Mouse (Mus musculus) cerebellum, postnatal 36 days (tissue): ENCODE measurements around the gene Gadl1.

Experiments used
- DNase-seq, 2 experiments: peaks; one replicate each; pipeline ENCODE4 v3.0.0; 2021 to 2022; ENCODE audit warnings: mixed read lengths in 2 of 2

Gadl1 gene

DNA sequence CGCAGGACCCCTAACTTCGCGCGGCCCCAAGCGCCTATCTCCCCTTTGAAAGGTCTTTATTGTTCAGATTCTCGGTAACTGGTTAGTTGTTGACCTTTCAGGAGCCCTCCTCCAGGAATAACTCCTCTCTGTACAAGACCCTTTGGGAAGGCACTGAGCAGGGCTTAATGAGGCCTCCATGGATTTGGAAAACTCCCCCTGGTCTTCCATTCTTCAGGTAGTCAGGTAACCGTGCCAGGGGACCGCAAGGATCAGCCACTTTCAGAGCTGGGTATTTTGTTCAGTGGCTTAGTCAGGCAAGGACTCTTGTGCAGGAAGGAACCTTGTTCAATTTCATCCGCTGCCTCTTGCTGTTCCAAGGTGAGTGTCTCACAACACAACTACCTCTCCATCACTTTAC, at the start of gene Gadl1:
Gadl1 (plus strand) TSS at position 301 of the 400 bp plus-strand sequence.
- DNase-seq, result no peak

DNA sequence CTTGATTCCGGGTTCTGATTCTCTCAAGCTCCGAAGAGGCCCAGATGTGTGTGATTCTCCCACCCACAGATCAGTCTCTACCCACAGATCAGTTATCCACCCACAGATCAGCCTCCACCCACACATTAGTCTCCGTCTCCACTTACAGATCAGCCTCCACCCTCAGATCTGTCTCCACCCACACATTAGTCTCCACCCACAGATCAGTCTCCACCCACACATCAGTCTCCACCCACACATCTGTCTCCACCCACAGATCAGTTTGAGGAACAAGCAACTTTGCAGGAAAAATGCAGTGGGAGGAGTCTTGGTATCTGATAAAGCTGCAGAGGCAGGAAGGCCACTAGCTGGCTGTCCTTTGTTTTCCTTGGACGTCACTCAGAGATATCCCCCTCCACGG, 46.5 kb upstream of the Gadl1 start:
- DNase-seq, result no peak

DNA sequence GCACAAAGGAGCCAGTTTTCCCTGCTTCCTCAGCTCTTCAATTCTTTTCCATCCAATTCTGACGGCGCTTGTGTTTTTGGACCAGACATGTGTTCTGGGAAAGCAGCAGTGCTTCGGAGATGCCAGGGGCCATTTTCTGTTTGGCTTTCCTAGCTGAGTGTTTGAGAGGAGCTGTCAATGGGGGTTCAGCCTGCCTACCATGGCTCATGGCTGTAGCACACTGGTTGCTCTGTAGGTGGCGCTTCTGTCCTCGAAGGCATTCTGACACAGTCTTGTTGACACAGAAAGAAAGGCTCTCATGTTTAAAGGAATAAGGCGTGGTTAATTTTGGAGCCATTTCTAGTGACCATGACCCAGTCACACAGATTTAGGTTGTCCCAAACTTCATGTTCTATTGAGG, 45.9 kb upstream of the Gadl1 start:
- DNase-seq, result peak; percentile 7

DNA sequence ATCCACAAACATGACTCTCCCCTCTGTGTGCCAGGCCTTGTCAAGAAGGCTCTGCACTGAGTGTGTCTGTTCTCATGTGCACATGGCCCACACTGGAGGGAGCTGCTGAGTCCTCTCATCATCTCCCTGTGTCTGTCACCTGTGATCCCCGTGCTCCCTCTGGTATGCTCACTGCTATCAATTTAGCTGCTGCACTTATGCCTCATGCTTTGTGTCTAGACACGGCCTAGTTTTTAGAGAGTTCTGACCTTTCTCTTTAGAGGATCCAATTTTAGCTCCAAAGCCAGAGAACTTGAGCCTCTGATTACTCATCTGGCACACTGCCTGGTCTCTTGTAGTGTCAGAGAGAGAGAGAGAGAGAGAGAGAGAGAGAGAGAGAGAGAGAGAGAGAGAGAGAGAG, 42.0 kb upstream of the Gadl1 start:
- DNase-seq, result peak in 1 of 2 experiments; percentile 2

DNA sequence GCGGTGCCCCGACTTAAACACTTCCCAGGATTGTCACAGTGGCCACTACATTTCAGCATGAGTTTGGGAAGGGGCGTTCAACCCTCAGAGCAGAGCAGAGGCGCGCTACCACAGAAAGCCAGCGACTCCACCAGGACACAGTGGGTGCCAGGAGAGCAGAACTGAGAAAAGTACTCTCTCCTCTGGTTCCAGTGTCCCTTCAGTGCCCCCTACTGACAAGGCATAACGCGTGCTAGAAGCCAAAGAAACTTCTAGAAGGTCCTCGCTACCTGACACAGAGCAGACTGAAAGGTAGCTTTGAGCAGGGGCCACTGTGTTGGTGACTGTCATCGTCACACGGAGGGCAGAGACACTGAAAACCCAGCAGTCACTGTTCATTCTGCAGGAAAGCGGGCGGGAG, 39.1 kb upstream of the Gadl1 start:
- DNase-seq, result no peak

DNA sequence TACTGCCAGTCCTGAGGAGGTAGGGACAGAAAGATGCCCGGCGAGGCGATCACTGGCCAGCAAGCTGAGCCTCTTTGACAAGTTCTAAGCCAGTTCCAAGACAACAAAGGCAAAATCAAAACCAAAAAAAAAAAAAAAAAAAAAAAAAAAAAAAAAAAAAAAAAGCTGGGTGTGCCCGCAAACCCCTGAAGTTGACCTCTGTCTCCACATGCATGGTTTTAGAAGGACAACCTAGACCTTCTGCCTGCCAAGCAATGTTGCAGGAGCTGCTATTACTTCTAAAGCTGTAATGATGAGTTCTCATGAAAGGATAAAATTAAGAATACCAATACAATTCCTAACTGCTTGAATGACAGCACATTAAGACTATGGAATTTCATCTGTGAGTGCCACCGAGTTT, 38.6 kb upstream of the Gadl1 start:
- no peak for DNase-seq

DNA sequence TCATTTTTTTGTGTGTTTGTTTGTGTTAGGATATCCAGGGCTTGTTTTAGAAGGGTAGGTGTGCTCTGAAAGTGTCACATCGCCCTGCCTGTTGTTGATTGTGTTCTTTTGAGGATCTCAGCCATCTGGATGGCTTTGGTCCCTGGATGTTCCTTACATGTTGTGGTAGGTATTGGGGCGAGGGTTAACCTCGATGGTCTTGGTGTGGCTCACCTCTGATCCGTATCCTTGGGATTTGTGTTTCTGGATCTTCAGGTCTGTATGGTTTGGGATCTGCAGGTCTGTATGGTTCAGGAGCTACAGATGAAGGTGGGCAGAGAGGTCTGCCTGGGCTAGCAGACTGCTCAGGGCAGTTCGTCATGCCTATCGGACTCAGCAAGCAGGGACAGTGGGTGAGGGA, 28.8 kb upstream of the Gadl1 start:
- no peak for DNase-seq

DNA sequence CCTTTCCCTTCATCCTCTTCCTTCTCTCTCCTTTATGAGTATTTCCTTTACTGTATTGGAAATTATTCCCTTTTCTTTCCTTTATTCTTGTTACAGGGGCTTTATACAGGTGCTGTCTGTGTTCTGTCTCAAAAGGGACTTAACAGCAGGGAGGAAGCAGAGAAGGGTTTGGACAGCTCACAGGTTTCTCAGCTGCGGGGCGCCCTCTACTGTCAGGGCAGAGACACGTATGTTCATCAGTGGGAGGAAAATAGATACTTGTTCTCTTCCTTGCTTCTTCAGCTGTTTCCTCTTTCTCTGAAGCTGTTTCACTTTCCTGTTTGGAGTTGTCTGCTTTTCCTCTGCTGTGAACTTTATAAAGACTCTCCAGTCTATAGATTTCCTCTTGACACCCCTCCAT, 28.1 kb upstream of the Gadl1 start:
- no peak for DNase-seq

DNA sequence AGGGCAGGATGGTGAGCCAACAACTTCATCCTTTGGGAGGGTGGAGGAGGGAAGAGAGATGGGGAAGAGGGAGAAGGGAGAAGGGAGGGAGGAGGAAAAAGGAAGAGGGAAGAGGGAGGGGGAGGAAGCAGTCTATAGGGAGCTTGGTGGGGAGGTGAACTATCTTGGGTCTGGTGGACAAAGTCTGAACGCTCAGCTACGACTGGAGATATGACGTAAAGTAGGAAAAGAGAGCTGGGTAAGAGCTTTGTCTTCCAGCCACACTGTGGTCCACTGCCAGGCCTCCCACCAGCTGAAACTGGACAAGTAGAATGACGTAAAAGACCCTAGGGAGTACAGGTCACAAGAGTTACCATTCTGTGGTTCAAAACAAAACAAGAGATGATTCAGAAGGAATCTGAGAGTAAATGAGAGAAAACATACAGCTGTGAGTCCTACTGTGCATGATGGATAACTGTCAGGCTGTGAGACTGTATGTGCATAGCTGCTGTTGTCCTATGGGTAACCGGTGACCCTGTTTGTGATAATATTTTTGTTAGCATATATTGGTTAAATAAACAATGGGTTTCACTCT, 26.5 kb upstream of the Gadl1 start:
- DNase-seq, result no peak

DNA sequence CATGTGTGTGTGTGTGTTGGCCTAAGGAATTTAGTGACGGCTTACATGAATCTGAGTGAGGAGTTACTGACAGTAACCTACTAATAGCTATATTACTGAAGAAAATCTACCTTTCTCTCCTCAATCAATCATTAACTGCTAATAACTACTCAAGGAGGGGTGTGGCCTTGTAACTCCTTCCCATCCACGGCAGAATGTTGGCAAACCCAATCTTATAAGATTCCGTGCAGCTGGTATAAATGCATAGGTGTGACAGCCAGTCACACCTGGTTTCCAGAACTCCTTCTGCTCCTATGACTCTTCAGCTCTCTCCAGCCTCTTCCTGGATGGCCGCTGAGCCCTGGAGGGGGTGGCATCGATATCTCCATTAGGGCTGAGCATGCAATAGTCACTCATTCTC, 25.8 kb upstream of the Gadl1 start:
- DNase-seq, result no peak

DNA sequence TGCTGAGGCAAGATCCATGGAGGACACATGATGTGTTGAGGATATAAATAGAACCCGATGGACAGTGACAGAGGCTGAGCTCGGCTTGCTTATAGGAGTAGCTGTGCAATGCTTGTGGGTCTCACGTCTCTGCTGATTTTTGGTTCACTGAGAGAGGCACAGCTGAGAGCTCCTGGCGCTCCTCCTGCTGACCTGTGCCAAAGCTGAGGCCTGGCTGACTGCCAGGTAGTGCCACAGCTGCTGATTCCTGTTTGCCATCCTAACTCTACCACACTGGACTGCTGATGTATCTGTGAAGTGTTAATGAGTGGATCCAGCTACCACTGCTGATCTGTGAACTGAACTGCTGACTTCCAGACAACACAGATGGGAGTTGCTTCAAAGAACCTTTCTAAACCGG, 21.7 kb upstream of the Gadl1 start:
- no peak for DNase-seq

DNA sequence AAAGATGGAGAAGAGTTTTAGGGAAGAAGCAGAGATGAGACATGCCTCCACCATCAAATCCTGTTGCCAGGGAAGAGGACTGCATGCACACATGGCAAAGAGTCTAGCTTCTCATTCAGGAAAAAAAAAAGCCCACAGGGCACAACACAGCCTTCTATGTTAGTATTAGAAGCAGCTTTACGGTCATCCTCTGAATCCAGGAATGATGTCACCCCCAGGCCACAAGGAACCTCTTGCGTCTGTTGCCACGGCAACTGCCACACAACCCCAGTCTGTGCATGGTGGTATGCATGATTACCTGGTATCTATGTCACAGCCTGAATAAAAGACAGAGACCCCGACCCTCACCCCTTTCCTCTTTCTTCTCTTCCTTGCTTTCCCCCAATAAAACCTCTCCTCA, 16.1 kb upstream of the Gadl1 start:
- no peak for DNase-seq

DNA sequence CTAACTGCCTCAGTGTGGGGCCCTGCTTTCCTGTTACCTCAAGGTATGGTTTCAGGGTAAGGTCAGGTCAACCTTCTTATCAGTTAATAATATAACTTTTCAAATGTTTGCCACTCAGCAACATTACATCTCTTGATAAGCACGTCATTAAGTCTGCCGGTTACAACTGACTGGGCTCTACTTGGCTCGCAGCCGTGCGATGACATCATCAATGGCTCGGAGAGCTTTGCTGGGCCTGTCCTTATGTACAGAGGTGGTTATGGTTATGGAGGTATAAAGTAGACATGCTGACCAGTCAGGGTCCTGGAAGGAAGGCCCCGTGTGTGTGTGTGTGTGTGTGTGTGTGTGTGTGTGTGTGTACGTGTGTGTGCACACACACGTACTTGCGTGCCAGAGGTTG, 15.3 kb upstream of the Gadl1 start:
- no peak for DNase-seq

DNA sequence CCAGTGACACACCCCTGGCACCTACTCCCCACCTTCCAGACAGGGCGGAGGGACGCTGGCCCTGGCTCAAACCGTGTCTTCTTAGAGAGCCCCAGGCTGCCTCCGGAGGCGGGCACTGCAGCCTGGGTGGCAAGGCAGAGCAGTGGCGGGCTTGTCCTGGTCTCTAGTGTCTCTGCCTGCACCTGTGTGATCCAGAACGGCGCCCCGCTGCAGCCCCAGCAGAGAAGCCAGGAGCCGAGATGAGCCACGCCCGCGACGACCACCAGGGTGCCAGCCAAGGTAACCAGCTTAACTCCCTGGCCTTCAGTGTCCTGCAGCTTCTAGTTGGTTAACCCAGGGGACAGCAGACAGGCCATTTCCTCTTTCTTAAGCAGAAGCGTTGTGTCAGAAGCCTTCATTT, 930 bp upstream of the Gadl1 start:
- DNase-seq, result no peak

DNA sequence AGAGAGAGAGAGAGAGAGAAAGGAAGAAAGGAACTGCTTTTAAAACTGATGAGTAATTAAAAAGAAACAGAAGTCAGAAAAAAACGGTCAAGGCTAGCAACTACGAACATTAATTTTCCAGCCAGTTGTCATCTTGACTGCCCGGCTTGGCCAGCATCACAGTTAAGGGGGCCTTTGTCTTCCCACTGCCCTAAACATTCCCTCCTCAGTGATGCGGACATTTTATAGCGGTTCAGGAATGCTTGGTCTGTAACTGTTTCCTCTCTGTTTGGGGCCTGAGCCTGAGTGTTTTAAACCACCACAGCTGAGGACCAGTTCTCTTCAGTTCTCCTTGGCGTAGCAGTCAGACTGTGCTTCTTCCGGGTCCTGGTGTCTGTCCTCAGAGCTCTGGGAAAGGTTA, 4.8 kb downstream of the Gadl1 start:
- no peak for DNase-seq

DNA sequence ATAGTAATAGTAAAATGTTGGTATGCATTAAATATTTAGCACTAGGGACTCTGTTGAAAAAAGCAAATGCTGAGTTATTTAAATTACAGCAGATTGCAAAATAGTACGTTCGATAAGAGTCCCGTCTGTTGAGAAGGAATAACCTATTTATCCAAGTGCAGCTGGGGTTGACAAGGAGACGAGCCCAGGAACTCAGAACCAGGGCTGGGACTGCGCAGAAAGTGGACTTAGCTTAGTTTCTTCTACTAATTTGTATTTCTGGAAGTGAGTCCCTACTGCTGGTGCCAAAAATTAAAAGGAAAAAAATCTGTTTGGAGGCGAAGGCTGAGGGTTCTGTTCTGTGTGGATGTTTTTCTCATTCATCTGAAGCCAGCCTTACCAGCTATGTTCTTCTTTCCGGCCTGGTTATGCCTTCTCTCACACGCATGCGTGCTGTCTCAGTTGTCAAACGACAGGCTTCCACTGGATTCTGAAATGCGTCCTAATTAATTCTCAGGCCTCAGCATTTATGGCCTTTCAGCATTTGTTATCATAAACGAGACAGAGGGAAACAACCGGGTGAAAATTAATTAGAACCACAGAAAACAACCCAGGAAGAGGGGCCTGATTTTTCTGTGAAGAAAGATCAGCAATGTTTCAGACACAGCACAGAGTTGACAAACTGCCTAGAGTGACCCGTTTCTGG, 6.5 kb downstream of the Gadl1 start:
- no peak for DNase-seq

DNA sequence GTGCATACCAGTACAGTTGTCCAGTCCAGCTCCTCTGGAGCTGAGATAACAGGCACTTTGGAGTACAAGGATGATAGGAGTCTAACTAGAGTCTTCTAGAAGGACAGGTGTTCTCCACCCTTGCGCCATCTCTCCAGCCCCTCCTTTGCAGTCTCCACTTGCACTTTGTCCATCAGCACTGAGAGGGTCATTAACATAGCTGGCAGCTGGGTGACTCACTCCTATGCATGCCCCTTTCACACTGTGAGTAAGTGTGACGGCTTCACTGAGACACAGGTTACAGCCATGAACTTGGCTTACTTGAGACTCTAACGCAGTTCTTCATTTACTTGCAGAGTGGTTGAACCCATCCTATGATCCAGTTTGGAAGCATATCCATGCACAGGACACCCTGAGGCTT, 10.5 kb downstream of the Gadl1 start:
- no peak for DNase-seq

DNA sequence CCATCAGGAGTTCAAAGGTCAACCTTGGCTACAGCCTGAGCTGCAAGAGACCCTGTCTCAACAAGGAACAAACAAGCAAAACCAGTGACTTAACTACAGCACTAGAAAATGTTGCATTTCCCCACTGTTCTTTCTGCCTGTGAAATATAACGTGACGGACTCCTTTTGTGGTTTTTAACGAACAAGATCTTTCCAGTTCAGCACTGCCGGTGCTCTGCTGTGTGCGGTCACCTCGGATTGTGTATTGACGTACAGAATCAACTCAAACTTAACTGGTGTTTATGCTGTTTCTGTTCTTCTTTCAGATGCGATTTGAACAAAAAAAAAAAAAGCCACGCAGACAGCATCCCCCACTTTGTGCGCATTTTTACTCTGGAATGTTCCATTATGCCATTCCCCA, 13.4 kb downstream of the Gadl1 start:
- DNase-seq, result no peak

DNA sequence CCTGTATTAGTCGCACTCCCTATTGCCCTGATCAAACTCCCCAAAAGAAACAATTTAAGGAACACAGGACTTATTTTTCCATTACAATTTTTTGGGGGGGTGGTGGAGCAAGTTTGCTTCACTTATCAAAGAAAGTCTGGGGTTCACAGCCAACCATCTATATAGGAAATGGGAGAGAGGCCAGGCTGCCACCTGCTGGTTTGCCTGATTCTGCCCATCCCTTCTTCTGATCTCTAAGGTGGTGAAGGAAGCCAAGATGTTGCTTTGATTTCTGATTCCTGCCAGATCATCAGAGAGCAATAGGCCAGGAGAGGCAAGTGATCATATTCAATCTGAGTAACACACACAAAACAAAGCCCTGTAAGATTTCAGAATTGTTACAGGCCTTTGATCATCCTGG, 14.8 kb downstream of the Gadl1 start:
- DNase-seq, result no peak

DNA sequence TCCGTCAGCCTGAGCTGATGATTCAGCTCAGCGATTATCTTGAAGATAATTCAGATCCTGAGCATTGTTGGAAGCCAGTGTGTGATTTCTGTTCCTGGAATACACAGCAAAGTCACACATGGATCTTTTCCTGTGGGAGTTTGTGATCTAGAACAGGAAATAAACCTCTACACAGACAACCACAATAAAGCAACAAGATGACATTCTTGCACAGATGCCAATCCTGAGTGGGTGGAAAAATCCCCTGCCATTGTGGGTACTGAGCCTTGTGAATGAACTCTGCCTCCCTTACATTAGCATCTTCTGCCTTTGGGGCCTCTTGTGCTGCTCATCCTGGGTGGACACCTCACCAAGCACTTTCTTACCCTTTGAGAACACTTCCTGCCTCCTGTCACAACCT, 22.5 kb downstream of the Gadl1 start:
- DNase-seq, result no peak

DNA sequence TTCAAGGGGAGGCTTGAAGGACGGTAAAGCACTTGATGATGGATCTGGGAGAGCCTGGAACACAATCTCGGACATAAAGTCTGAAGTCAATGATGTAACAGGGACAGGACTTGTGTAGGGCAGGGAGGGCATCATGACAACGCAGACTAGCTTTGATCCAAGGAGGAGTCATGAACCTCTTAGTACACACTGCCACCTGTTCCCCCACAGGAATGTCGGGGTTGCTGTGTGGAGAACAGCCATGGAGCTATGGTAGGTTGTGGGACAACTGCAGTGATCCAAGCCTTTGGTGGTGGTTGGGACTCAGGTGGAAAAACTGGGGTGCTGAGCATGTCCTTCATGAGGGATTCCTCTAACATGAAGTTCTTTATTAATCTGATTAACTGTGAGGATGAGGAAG, 23.5 kb downstream of the Gadl1 start:
- DNase-seq, result no peak

DNA sequence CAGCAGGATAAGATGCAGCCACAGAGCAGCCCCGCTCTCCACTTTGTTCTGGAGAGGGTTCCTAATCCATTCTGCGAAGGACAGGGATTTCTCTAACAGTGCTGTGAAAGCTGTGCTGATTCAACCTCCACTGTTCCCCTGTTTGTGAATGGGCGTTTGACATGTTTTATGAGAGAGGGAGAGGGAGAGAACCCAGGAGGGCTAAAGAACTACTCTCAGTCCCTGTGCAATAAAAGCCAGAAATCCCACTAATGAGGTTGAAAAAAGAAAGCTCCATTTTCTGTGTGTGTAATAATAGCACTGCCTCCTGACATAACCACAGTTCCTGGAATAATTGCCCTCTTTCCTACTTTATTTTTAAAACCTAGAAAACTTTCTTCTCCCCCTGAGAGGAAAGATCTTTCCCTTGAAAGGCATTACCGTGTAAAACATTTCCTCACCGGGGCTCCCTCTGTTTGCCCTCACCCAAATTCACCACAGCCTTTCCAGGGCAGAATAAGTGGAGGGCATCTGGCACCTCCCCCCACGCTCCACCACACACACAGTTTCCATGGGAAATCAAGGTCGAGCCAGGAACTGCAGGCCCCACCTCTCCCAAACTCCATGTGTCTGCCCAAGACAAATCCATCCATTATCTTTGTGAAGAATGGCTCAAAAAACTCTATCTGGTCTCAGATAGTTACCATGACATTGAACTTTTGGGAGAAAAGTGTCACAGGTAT, 24.1 kb downstream of the Gadl1 start:
- DNase-seq, result no peak

DNA sequence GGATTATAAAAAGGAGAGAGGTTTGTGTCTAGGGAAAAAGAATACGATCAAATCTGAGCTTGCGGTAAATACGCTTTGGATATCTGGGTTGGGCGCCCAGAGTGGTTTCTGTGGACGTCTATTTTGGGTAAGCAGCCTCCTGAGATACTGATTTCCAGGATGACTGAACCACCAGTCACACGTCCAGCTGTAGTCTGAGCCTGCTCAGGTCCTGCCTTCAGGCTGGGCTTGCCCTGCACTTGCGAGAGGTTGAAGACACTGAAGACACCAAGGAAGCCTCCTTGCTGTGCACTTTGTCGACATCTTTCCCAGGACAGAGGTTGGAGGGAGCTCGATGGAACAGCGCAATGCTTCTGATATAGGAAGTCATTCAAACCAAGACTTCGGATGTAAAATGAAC, 25.0 kb downstream of the Gadl1 start:
- no peak for DNase-seq

DNA sequence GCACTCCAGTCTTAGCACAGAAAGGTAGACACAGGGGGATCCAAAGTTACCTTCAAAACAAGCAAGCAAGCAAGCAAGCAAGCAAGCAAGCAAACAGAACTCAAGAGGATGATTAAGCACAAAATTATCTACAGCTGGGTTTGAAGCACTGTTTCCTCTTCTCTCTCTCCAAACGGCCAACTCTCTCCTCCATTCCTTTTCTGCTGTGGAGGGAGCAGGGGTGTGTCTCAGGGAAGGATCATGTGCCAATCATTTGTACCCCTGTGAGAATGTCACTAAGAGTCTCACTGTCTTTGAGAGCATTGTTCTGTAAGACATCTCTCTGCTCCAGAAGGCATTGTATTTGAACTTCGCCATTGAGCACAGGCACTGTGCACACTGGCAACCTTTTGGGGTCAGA, 27.1 kb downstream of the Gadl1 start:
- no peak for DNase-seq

DNA sequence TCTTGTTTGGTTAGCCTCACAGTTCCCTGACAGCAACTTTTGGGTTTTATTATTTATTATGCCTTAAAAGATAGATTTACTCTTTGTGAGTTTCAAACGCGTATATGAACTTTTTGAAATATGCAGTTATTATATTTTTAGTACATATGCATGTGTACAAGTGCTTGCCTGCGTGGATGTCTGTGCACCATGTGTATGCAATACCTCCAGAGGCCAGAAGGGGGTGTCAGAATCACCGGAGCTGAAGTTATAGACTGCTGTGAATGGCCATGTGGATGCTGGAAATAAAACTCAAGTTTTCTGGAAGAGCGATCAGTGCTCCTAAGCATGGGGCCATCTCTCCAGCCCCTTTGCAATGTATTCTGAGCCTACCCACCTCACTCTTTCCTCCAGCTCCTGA, 28.7 kb downstream of the Gadl1 start:
- no peak for DNase-seq
